Mouse (Mus musculus) cerebellum, postnatal 10 days (tissue): ENCODE results near the gene Gga3.

Source experiments
- DNase-seq, 2 experiments: peaks; one replicate each; pipeline ENCODE4 v3.0.0; 2021; ENCODE audit warnings: mixed read lengths in 2 of 2

Gene Gga3

GRCm38 (mm10) chr11:115555717-115556116 lies 48.1 kb downstream of the Gga3 start:
- no peak for DNase-seq

DNA sequence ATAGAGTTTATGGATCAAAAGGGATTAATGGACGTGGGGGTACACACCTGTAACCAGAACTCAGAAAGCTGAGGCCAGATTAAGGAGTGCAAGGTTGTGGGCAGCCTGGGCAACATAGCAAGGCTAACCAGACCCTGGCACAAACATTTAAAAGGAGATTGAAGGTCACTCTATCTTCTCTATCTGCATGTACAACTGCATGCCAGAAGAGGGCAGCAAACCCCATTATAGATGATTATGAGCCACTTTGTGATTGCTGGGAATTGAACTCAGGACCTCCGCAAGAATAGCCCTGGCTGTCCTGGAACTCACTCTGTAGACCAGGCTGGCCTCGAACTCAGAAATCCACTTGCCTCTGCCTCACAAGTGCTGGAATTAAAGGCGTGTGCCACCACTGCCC lies 51.1 kb downstream of the Gga3 start:
- DNase-seq: peak; percentile 23 to 25

DNA sequence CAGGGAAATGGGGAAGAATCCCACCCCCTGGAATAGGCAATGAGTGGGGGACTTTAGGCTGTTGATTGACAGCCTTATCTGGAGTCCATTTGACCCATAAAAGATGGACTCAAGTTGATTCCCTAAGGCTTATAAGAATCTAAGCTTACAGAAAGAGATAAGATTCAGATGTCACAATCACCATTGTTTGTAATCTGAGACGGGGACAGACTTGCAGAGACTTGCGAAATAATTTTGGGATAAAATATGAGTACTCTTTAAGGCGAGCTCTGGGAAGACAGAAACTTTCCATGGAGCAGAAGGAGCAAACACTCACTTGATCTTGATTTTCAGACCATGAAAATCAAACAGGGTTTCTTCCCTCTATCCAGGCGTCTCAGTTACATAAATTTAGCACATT lies 60.3 kb downstream of the Gga3 start:
- DNase-seq: no peak

- DNase-seq: no peak
These were observed 65.8 kb downstream of the Gga3 start for GRCm38 (mm10) chr11:115538045-115538444.

DNA sequence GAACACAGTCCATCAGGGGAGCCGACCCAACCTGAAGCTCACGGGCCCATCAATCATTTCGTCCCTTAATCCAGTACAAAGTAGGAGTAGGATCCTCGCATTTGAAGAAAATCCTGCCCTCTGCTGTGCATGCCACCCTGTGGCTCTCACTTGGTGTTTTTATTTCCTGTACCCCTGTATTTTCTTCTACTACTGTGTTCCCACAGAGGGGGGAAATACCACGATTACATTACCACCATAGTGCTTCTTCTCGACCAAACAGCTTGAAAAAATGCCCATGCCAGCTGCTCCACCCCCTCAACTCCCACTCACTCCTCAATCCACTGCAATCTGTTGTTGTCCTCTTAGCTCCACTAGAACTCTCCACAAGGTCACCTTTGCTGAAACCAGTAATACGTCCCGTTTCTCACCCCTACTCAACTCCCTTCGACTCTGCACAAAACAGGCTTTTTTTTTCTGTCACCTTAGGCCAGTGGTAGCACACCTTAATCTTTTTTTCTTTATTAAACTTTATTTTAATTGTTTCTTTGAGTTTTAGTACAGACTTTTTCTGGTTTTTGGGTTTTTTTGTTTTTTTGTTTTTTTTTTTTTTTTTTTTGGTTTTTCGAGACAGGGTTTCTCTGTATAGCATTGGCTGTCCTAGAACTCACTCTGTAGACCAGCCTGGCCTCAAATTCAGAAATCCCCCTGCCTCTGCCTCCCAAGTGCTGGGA lies 66.8 kb downstream of the Gga3 start:
- DNase-seq: peak; percentile 35 to 49

DNA sequence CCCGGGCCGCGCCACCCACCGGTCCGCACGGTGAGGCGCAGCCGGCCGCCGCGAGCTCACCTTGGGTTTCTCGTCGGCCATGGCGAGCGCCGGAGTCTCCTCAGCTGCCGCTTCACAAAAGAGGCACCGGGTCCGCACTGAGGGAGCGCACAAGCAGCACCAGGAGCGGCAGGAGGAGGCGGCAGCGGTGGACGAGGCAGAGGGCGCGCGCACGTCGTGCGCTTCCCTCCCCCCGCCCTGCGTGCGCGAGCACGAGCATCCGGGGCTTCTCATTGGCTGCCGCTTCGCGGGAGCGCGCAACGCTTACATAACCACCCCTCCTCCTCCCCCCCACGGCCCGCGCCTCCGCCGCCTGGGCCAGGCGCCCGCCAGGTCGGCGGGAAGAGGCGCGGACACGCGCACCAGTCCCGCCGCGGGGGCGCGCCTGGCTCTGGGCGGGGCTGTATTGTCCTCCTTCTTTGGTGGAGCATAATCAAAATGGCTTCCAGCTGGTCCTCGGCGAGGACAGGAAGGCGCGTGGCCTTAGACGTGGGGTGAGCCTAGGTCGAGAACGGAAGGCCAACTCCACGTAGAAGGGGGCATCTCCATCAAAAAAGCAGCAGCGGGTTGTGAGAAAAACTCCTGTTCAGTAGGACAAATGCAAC lies 67.7 kb downstream of the Gga3 start, which contains the start of gene Sumo2:
TSS of gene Sumo2 (minus strand) at position 239 of the 644 bp plus-strand sequence.
- peak; percentile 99 to 100 for DNase-seq

GRCm38 (mm10) chr11:115535401-115536037 lies 68.3 kb downstream of the Gga3 start:
- DNase-seq: peak; percentile 81 to 82

DNA sequence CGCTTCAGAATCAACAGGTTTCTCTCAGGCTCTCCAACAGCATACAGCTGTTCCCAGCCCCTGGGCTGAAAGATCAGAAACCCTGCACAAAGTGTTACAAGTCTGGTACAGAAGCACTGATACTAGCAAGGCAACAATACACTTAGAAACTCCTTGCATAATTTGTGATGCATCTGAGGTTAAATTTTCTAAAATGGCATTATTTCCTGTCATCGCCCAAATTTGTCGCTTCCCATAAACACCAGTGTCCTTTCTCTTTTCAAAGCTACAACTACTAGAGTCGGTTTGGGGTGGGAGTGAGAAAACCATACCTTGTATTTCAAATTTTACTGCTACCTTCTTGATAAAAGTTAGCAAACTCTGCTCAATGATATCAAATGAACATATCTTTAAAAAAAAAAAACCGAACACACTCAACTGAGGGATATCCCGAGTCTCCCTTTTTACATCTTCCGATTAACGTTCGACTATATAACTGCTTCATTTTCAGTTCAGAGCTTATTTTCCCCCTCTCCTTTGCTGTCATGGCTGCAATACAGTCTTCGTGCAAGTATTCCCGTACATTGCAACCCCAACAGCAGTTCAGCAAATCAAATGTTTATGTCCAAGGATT lies 69.0 kb downstream of the Gga3 start:
- DNase-seq: no peak
